Mouse (Mus musculus) CH12.LX (cell line): ENCODE results near the gene Cdyl.

ENCODE experiments used
- CTCF ChIP-seq, 2 experiments: IDR thresholded peaks in 1 of 2; conservative IDR thresholded peaks in 1 of 2; 2 replicates each; pipeline ENCODE4 v1.5.1; 2011 to 2012; ENCODE audit warnings: low read depth in 2 of 2, low read length in 2 of 2, improper control_type of control experiment in 1 of 2, inconsistent platforms in 1 of 2, mild to moderate bottlenecking in 1 of 2, moderate library complexity in 1 of 2
- EP300 ChIP-seq: IDR thresholded peaks from 2 replicates; pipeline ENCODE4 v1.6.1; 2011; ENCODE audit warnings: low read length, improper control_type of control experiment
- MYC ChIP-seq: IDR thresholded peaks from 2 replicates; pipeline ENCODE4 v1.6.1; 2011; ENCODE audit warnings: low read depth, mild to moderate bottlenecking, improper control_type of control experiment, low read length
- POLR2A ChIP-seq: IDR thresholded peaks from 2 replicates; pipeline ENCODE4 v1.6.1; 2011; ENCODE audit warnings: low read depth, mild to moderate bottlenecking, improper control_type of control experiment, low read length
- POLR2AphosphoS2 ChIP-seq: IDR thresholded peaks from 2 replicates; pipeline ENCODE4 v1.6.1; 2011; ENCODE audit warnings: low read depth, low read length, improper control_type of control experiment
- RAD21 ChIP-seq: IDR thresholded peaks from 2 replicates; pipeline ENCODE4 v1.6.1; 2011; ENCODE audit warnings: low read depth, mild to moderate bottlenecking, low read length, improper control_type of control experiment, moderate library complexity
- TCF12 ChIP-seq: IDR thresholded peaks from 2 replicates; pipeline ENCODE4 v1.6.1; 2014; ENCODE audit warnings: low read depth, mild to moderate bottlenecking, inconsistent platforms, low read length, improper control_type of control experiment
- ZNF384 ChIP-seq: IDR thresholded peaks from 2 replicates; pipeline ENCODE4 v1.6.1; 2012; ENCODE audit warnings: low read depth, low read length, improper control_type of control experiment, inconsistent platforms

GRCm38 (mm10) chr13:35689560-35689959 is 29.9 kb downstream of the Cdyl start:
- no peak for TF ChIP-seq POLR2A
- TF ChIP-seq POLR2AphosphoS2: no peak
- TF ChIP-seq MYC: no peak
- no peak for TF ChIP-seq TCF12
- TF ChIP-seq RAD21: no peak
- TF ChIP-seq EP300: no peak
- TF ChIP-seq ZNF384: no peak
- no peak for TF ChIP-seq CTCF (conservative IDR thresholded peaks at IDR 0.05 in 1 of 2, IDR thresholded peaks at IDR 0.05 in 1 of 2; ENCODE audit: low read depth in 2 of 2, low read length in 2 of 2)
